Comparison of ENCODE assay signal across 8 mouse cellular contexts in genomic region chrX:136666762-136667464, GRCm38 (mm10). TPM values are rescaled to one million over a fixed set of nuclear protein-coding genes. Genes with fewer than 3 reads are reported as not detected.
A peak's percentile ranks its signal among the peaks of the same experiment; 100 is the strongest.
DNase-seq lines count a peak whose midpoint lies in the region; ATAC-seq and TF ChIP-seq lines count a peak whose summit lies in the region.
"Not testable (repeated sequence)": the region's sequence is repeated elsewhere in the genome, so short reads cannot be mapped to it uniquely, and the experiment has no call there.

No protein-coding gene starts in this region.

- peak overlapping the region; percentile 53 for H3K4me2 ChIP-seq in hindbrain, embryonic 16.5 days (ENCODE audit: low read length)
- H3K4me2 ChIP-seq in lung, embryonic 14.5 days, result peak overlapping the region; percentile 64
- peak overlapping the region; percentile 66 for H3K4me2 ChIP-seq in neural tube, embryonic 13.5 days

- WGBS in hindbrain, embryonic 16.5 days, result 28% methylated on average over 23 of the region's 24 CpGs
- 10% methylated on average over 23 of the region's 24 CpGs for WGBS in lung, embryonic 14.5 days
- 26% methylated on average over 23 of the region's 24 CpGs for WGBS in neural tube, embryonic 13.5 days

- not testable (repeated sequence) for TF ChIP-seq POLR2A in brain, embryonic 14.5 days (IDR thresholded peaks at IDR 0.05; ENCODE audit: borderline replicate concordance, extremely low read depth, insufficient read depth, insufficient read length, poor library complexity, severe bottlenecking); testis, adult 2 months (IDR thresholded peaks at IDR 0.05; ENCODE audit: control insufficient read depth, low read depth, low read length)

- H3K4me1 ChIP-seq in hindbrain, embryonic 16.5 days (ENCODE audit: control insufficient read depth, insufficient read depth, low read depth, low read length); lung, embryonic 14.5 days (ENCODE audit: insufficient read depth); neural tube, embryonic 13.5 days (replicated peaks); testis, adult 2 months (ENCODE audit: control insufficient read depth, insufficient read depth, low read length): not testable (repeated sequence)

- peak overlapping the region; percentile 42 for H3K4me3 ChIP-seq in hindbrain, embryonic 16.5 days (ENCODE audit: low read length)
- H3K4me3 ChIP-seq in lung, embryonic 14.5 days (ENCODE audit: low read depth, low read length), result peak overlapping the region; percentile 42
- H3K4me3 ChIP-seq in neural tube, embryonic 13.5 days, result peak overlapping the region; percentile 49
- peak overlapping the region; percentile 76 for H3K4me3 ChIP-seq in testis, adult 2 months (ENCODE audit: control insufficient read depth, low read depth, low read length)

- peak; percentile 77 for ATAC-seq in hindbrain, embryonic 16.5 days
- peak; percentile 74 for ATAC-seq in lung, embryonic 14.5 days (ENCODE audit: insufficient read depth)
- ATAC-seq in neural tube, embryonic 13.5 days (ENCODE audit: low read depth), result peak; percentile 76

- H3K27ac ChIP-seq in hindbrain, embryonic 16.5 days (ENCODE audit: low read depth, low read length); lung, embryonic 14.5 days (ENCODE audit: low read depth); neural tube, embryonic 13.5 days (replicated peaks); testis, adult 2 months (ENCODE audit: control insufficient read depth, insufficient read depth, low read depth, low read length): not testable (repeated sequence)

- not testable (repeated sequence) for H3K36me3 ChIP-seq in hindbrain, embryonic 16.5 days (ENCODE audit: control insufficient read depth, insufficient read depth, low read length); lung, embryonic 14.5 days (ENCODE audit: insufficient read depth); neural tube, embryonic 13.5 days; testis, adult 2 months (ENCODE audit: control insufficient read depth, insufficient read depth, low read length)

- H3K27me3 ChIP-seq in hindbrain, embryonic 16.5 days (replicated peaks; ENCODE audit: control insufficient read depth, insufficient read depth, low read length); lung, embryonic 14.5 days (ENCODE audit: insufficient read depth, low read length); neural tube, embryonic 13.5 days; testis, adult 2 months (ENCODE audit: control insufficient read depth, insufficient read depth, low read length): not testable (repeated sequence)

- not testable (repeated sequence) for TF ChIP-seq CTCF in brain, embryonic 14.5 days (IDR thresholded peaks at IDR 0.05; ENCODE audit: borderline replicate concordance, extremely low read depth, insufficient read depth, insufficient read length); lung, embryonic 14.5 days (IDR thresholded peaks at IDR 0.05; ENCODE audit: low read depth); testis, adult 2 months (IDR thresholded peaks at IDR 0.05; ENCODE audit: control insufficient read depth, insufficient read depth, insufficient replicate concordance, low read depth, low read length)

- H3K9me3 ChIP-seq in hindbrain, embryonic 16.5 days (ENCODE audit: control insufficient read depth, low read length); lung, embryonic 14.5 days (ENCODE audit: low read depth, low read length); neural tube, embryonic 13.5 days: not testable (repeated sequence)

- peak overlapping the region; percentile 66 for H3K9ac ChIP-seq in hindbrain, embryonic 16.5 days (ENCODE audit: low read depth, low read length)
- H3K9ac ChIP-seq in lung, embryonic 14.5 days, result peak overlapping the region; percentile 40; the same call in 1 of the 2 replicates
- H3K9ac ChIP-seq in neural tube, embryonic 13.5 days, result peak overlapping the region; percentile 72

- DNase-seq in brain, embryonic 14.5 days (ENCODE audit: low read depth), result peak; percentile 4
- peak; percentile 2 for DNase-seq in embryo, embryonic 9.5 days (ENCODE audit: extremely low spot score)
- DNase-seq in frontal cortex, postnatal 14 days (ENCODE audit: low spot score in 2 of 2), result peak; percentile 7 to 21
- peak; percentile 3 to 15 for DNase-seq in layer of hippocampus, postnatal 36 days
- peak; percentile 11 for DNase-seq in lung, embryonic 14.5 days

RNA-seq across cellular contexts. Expression of gene Tceal1, which starts 40.9 kb away (rescaled TPM):
- 10.9 and 11.8 TPM in 2 replicates for polyA plus RNA-seq in brain, embryonic 14.5 days (2012; rRNA removed)
- polyA plus RNA-seq in hindbrain, embryonic 16.5 days (2015; fragmentation: Nextera tagmentation; extraction: Ambion mirVana), result 23.2 and 27.7 TPM in 2 replicates
- 10 to 100 TPM; 14.4 to 15.5 TPM for total RNA-seq in layer of hippocampus, postnatal 36 days (2021)
- polyA plus RNA-seq in lung, embryonic 14.5 days (2014; fragmentation: Nextera tagmentation; extraction: Ambion mirVana), result 10.3 and 10.4 TPM in 2 replicates
- polyA plus RNA-seq in neural tube, embryonic 13.5 days (2015; fragmentation: Nextera tagmentation; extraction: Ambion mirVana), result 18.2 and 18.9 TPM in 2 replicates
- polyA plus RNA-seq in testis, adult 2 months (2012; rRNA removed), result 1.0 and 1.3 TPM in 2 replicates
